Mouse (Mus musculus) liver, postnatal 0 days (tissue): ENCODE measurements around the gene Lims1. TPM values are rescaled to one million over a fixed set of nuclear protein-coding genes. Genes with fewer than 3 reads are reported as not detected.

Experiments
- ATAC-seq: fragments of 200-750 bp; cut with Nextera tagmentation; 2 replicates; pipeline ENCODE4 v1.8.0; 2017; ENCODE audit warnings: mild to moderate bottlenecking, moderate library complexity
- DNase-seq: peaks from one replicate; pipeline ENCODE4 v3.0.0-alpha.2; 2016
- H3K27ac ChIP-seq: fragments of 300-500 bp; sonication (generic); 2 replicates; pipeline ENCODE4 v1.5.1; 2014; ENCODE audit warnings: antibody characterized with exemption, moderate library complexity, mild to moderate bottlenecking, low read depth
- H3K27me3 ChIP-seq: fragments of 300-500 bp; sonication (generic); 2 replicates; pipeline ENCODE4 v1.6.1; 2014; ENCODE audit warnings: low read length, control low read depth, mixed read lengths; ENCODE audit not compliant: insufficient read depth
- H3K36me3 ChIP-seq: fragments of 300-500 bp; sonication (generic); replicated peaks from 2 replicates; pipeline ENCODE4 v1.6.1; 2014; ENCODE audit warnings: mild to moderate bottlenecking, control low read depth, low read length, moderate library complexity, mixed read lengths; ENCODE audit not compliant: insufficient read depth
- H3K4me1 ChIP-seq: fragments of 300-500 bp; sonication (generic); 2 replicates; pipeline ENCODE4 v1.6.1; 2014; ENCODE audit warnings: antibody characterized with exemption, mild to moderate bottlenecking, control low read depth; ENCODE audit not compliant: insufficient read depth
- H3K4me2 ChIP-seq: fragments of 300-500 bp; sonication (generic); 2 replicates; pipeline ENCODE4 v1.6.1; 2014; ENCODE audit warnings: low read depth, mild to moderate bottlenecking, low read length, moderate library complexity, mixed read lengths
- H3K4me3 ChIP-seq: fragments of 300-500 bp; sonication (generic); 2 replicates; pipeline ENCODE4 v1.5.1; 2014; ENCODE audit warnings: low read depth, low read length
- H3K9ac ChIP-seq: fragments of 300-500 bp; sonication (generic); replicated peaks from 2 replicates; pipeline ENCODE4 v1.6.1; 2014; ENCODE audit warnings: mild to moderate bottlenecking, moderate library complexity
- H3K9me3 ChIP-seq: fragments of 300-500 bp; sonication (generic); 2 replicates; pipeline ENCODE4 v1.6.1; 2016; ENCODE audit warnings: mild to moderate bottlenecking, control low read depth, low read length, mixed read lengths
- CTCF ChIP-seq: sonication (generic); IDR thresholded peaks from 2 replicates; pipeline ENCODE4 v1.5.1; 2016; ENCODE audit warnings: antibody characterized with exemption, low read depth
- EP300 ChIP-seq: IDR thresholded peaks from 2 replicates; pipeline ENCODE4 v1.6.1; 2016; ENCODE audit warnings: antibody characterized with exemption, low read depth, mild to moderate bottlenecking
- WGBS: fragments of 180-500 bp; shearing (Covaris S2); extraction: QIAGEN DNeasy Blood & Tissue Kit; methylation state at CpG from one replicate; pipeline ENCODE4 v1.1.7; 2014; ENCODE audit not compliant: insufficient replicate concordance; 5-methylcytosine and 5-hydroxymethylcytosine counted together
- polyA plus RNA-seq: library from polyadenylated mRNA; unstranded; fragments of >200 nt; fragmentation: Nextera tagmentation; extraction: Ambion mirVana; gene quantifications from 2 replicates; pipeline ENCODE4 v1.2.1, GENCODE M21; 2015

Lims1 gene
- polyA plus RNA-seq, 1 experiment from 2014 or later = 64.4 TPM

DNA sequence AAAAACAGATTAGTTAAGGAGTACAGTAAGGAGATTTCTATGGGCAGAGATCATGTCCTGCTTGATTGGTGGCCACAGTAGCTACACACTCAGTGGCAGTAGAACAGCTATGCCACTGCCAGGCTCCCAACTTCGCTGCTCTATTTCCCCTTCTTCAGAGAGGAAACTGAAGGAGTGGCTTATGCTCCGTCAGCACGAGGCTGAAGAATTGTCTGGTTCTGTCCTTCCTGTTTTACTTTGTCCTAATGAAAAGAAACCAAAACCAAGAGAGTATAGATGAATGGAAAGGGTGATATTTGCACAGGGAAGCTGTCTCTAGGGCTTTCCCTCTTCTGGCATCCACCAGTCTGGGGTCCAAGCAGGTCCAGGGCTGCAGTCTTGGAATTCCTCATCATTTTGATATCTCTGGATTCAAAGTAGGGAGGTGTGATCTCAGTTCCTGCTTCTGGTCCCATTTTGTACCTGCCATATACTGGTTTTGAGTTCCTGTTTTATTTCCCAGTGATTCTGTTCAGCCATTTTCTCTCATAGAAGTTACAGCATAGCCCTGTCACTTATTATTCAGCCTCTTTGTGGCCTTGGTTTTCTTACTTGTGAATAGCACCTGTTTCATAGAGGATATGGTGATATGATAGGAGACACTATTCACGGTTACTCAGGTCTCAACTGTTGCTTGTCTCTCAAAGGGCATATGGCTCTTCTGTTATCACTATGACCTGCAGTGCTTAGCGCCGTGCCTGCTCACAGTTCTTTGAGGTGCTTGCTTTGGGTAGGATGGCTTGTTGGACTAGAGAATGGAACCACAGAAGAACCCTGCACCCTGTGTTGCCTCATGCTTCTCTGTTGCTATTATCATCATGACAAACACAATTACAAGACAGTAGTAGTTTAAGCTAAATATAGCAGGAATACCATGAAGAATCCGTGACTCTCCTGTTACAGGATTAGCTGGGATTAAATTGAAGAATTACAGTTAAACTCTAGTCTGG is 70.1 kb downstream of the Lims1 start:
- H3K4me1 ChIP-seq = peaks cover 24% of the 10 kb centered on the region
- H3K27ac ChIP-seq = peak overlapping the region; percentile 50
- TF ChIP-seq EP300 = peak; percentile 60; the same call in 1 of the 2 replicates
- no peak for TF ChIP-seq CTCF
- no peaks in the 10 kb centered on the region; the same call in 1 of the 2 replicates for H3K36me3 ChIP-seq
- no peak overlapping the region for H3K9ac ChIP-seq
- peak; percentile 31 for DNase-seq
- 44% methylated on average over 7 of the region's 7 CpGs for WGBS
- H3K9me3 ChIP-seq = no peaks in the 10 kb centered on the region
- peak overlapping the region; percentile 38 for H3K4me2 ChIP-seq
- H3K4me3 ChIP-seq = no peak overlapping the region
- no peaks in the 10 kb centered on the region for H3K27me3 ChIP-seq
- ATAC-seq = peak; percentile 69

DNA sequence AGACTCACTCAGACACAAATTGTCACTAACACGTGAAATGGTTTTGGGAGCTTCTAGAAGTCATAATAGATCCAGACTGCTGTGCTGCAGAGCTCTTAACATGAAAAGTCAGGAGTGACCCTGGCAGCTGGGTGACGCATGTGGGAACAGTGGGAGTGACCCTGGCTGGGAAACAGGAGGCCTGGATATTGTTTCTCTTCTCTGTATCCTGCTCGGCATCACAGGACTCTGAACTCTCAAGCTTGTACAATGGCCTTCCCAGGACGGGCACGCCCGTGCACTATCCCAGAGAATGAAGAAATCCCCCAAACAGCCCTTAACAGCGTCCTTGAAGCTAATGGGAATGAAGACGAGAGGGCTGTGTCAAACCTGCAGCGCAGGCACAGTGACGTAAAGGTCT is 70.9 kb downstream of the Lims1 start:
- TF ChIP-seq CTCF (no peak), EP300 (no peak)
- Histone ChIP-seq H3K9me3 (no peaks in the 10 kb centered on the region), H3K4me2 (no peak overlapping the region), H3K27ac (0 out of 2 replicates have a peak overlapping the region, but pooled peaks have one; percentile 5), H3K27me3 (no peaks in the 10 kb centered on the region), H3K4me1 (peaks cover 24% of the 10 kb centered on the region), H3K36me3 (peaks cover 3% of the 10 kb centered on the region), H3K9ac (peak overlapping the region; percentile 9; the same call in 1 of the 2 replicates), H3K4me3 (no peak overlapping the region)
- WGBS = 66% methylated on average over 10 of the region's 10 CpGs
- DNase-seq (peak; percentile 33), ATAC-seq (peak; percentile 70)

DNA sequence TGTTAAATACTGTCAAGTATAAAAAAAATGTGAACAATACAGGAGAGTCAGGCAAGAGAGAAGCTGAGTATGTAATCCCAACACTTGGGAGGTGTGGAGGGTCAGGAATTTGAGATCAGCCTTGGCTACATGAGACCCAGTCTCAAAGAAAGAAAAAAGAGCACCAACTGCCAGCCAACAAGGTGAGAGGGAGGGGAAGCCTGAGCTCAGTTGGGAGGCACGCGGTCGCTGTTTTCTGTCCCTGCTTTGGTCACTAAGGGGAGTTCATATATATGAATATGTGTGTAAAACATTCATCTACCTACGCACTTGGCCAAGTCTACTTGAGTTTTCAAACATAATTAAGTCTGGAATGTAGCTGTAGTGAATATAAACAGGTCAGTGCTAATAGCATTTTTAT is 72.0 kb downstream of the Lims1 start:
- ATAC-seq (no peak), DNase-seq (no peak)
- no peaks in the 10 kb centered on the region for H3K27me3 ChIP-seq
- no peak overlapping the region for H3K27ac ChIP-seq
- H3K36me3 ChIP-seq = peaks cover 7% of the 10 kb centered on the region
- H3K4me1 ChIP-seq = peaks cover 24% of the 10 kb centered on the region
- H3K4me2 ChIP-seq = no peak overlapping the region
- no peak for TF ChIP-seq CTCF
- no peak for TF ChIP-seq EP300
- no peaks in the 10 kb centered on the region for H3K9me3 ChIP-seq
- 87% methylated on average over 4 of the region's 4 CpGs for WGBS
- H3K9ac ChIP-seq = no peak overlapping the region
- no peak overlapping the region for H3K4me3 ChIP-seq

DNA sequence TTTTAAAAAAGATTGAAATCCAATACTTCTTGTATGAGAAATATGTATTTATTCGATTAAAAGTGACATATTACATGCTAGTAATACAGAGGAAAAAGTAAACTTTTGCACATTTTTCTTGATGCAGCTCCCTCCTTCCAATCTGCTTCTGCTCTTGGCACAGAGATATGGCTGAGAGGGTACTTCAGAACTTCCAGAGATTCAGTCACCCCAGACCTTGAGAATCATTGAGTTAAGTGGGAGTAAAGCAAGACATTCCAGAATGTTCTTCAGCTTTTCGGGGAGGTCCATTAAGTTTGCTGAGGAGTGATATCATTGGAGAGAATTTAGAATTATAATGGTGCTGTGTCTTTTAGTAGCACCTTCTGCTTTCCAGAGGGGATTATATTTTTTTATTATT is 72.5 kb downstream of the Lims1 start:
- peaks cover 7% of the 10 kb centered on the region for H3K36me3 ChIP-seq
- H3K27ac ChIP-seq = no peak overlapping the region
- no peak overlapping the region for H3K4me3 ChIP-seq
- H3K9me3 ChIP-seq = no peaks in the 10 kb centered on the region
- H3K9ac ChIP-seq = no peak overlapping the region
- TF ChIP-seq EP300 = no peak
- TF ChIP-seq CTCF = no peak
- DNase-seq = no peak
- H3K4me1 ChIP-seq = peaks cover 24% of the 10 kb centered on the region
- WGBS = 87% methylated on average over 2 of the region's 2 CpGs
- H3K27me3 ChIP-seq = no peaks in the 10 kb centered on the region
- no peak for ATAC-seq
- no peak overlapping the region for H3K4me2 ChIP-seq

DNA sequence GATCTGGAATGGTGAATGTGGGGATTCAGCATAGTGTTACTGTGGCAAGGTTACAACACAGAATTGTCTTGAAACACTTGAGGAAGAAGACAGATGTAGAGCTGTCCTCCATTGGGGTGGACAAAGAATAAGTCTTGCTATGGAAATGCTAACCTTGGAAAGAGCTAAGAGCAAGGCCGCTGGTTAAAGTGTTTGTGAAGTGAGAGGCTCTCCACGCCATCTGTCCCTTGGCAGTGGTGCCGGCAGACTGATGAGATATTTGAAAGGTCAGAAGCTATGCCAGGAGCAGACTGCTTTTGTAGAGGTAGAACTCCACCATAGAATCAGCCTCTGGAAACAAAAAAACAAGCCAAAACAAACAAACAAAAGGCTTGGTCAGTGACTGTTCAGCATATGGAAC is 73.3 kb downstream of the Lims1 start:
- TF ChIP-seq EP300 (no peak), CTCF (no peak)
- ATAC-seq (no peak), DNase-seq (no peak)
- Histone ChIP-seq H3K27ac (no peak overlapping the region), H3K4me1 (peaks cover 22% of the 10 kb centered on the region), H3K4me2 (no peak overlapping the region), H3K36me3 (peaks cover 10% of the 10 kb centered on the region), H3K27me3 (no peaks in the 10 kb centered on the region), H3K9ac (no peak overlapping the region), H3K9me3 (no peaks in the 10 kb centered on the region), H3K4me3 (no peak overlapping the region)
- 84% methylated on average over 3 of the region's 3 CpGs for WGBS

DNA sequence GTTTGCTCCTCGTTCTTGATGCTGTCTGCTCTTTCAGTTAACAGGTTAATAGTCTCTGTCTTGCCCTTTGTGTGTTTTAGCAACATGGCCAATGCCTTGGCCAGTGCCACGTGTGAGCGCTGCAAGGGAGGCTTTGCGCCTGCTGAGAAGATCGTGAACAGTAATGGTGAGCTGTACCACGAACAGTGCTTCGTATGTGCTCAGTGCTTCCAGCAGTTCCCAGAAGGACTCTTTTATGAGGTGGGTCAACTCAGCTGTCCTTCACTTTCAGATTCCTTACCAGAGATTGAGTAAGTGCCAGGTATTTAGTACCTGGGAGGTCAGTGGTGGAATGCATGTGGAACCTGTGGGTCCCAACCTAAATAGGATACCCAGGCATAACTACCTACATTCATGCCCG is 75.7 kb downstream of the Lims1 start:
- H3K9ac ChIP-seq = no peak overlapping the region
- no peak overlapping the region for H3K27ac ChIP-seq
- WGBS = 90% methylated on average over 8 of the region's 8 CpGs
- H3K27me3 ChIP-seq = no peaks in the 10 kb centered on the region
- ATAC-seq (no peak), DNase-seq (no peak)
- H3K4me1 ChIP-seq = peaks cover 9% of the 10 kb centered on the region
- H3K4me3 ChIP-seq = no peak overlapping the region
- H3K4me2 ChIP-seq = no peak overlapping the region
- TF ChIP-seq EP300 (no peak), CTCF (no peak)
- no peaks in the 10 kb centered on the region for H3K9me3 ChIP-seq
- H3K36me3 ChIP-seq = peaks cover 15% of the 10 kb centered on the region
